Mouse (Mus musculus): ENCODE measurements around the gene Tnf.

Gene Tnf

DNA sequence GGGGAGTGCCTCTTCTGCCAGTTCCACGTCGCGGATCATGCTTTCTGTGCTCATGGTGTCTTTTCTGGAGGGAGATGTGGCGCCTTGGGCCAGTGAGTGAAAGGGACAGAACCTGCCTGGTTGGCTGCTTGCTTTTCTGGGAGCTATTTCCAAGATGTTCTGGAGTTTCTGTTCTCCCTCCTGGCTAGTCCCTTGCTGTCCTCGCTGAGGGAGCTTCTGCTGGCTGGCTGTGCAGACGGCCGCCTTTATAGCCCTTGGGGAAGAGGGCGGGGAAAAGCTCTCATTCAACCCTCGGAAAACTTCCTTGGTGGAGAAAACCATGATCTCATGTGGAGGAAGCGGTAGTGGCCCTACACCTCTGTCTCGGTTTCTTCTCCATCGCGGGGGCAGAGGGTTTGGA is at the start of gene Tnf:
Tnf (minus strand) TSS at position 221 of the 400 bp plus-strand sequence.
- DNase-seq (ENCODE audit: extremely low spot score), result no peak

DNA sequence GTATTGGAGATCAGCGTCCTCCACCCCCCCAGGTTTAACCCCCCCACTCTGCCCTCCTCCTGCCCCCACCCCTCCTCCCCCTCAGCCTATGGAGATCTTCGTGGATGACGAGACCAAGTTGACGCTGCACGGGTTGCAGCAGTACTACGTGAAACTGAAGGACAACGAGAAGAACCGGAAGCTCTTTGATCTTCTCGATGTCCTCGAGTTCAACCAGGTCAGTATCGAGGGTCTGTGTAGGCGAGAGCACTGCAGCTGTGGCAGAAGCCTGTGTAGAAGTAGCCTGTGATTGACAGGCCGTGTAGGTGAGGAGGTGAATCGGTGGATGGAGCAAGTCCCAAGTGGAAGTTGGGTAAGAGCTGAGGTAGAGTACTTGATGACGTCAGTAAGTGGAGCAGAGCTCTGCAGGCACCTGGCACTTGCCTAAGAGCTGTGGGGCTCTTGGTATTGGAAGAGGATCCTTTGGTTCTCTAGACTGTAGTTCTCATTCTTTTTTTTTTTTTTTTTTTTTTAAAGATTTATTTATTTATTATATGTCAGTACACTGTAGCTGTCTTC is 49.4 kb upstream of the Tnf start:
- DNase-seq (ENCODE audit: extremely low spot score), result no peak

DNA sequence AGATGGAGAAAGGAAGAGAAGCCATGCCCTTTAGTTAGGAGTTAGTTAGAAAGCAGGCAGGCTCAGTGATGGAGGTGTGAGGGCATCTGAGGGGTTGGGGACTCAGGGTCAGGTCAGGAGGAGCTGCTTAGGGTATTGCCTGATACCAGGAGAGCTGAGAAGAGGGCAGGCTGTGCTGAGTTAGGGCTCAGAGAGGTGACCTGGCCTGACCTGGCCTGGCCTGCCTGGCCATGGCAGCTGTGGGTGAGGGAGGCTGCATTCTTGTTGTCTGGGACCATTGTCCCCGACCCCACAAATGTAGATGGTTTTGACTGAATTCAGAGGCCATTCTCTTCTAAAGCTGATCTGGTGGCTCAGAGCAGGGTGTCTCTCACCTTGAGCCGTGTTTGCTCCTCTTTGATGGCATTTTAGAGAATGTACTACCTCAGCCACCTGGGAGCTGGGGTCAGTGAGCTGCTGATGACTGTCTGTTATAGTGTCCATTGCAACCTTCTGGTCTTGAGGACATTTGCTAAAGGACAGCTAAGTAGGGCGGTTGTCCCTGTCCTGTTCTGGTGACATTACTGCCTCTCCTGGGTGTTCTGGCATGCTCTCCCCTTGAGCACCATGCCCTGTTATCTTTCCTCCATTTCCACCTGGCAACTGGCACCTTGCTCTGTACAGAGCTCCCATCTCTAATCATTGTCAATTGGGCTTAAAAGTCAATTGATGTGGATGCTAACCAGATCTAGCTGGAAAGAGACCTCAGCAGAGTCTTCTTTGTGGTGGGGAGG is 48.7 kb upstream of the Tnf start:
- no peak for DNase-seq (ENCODE audit: extremely low spot score)

DNA sequence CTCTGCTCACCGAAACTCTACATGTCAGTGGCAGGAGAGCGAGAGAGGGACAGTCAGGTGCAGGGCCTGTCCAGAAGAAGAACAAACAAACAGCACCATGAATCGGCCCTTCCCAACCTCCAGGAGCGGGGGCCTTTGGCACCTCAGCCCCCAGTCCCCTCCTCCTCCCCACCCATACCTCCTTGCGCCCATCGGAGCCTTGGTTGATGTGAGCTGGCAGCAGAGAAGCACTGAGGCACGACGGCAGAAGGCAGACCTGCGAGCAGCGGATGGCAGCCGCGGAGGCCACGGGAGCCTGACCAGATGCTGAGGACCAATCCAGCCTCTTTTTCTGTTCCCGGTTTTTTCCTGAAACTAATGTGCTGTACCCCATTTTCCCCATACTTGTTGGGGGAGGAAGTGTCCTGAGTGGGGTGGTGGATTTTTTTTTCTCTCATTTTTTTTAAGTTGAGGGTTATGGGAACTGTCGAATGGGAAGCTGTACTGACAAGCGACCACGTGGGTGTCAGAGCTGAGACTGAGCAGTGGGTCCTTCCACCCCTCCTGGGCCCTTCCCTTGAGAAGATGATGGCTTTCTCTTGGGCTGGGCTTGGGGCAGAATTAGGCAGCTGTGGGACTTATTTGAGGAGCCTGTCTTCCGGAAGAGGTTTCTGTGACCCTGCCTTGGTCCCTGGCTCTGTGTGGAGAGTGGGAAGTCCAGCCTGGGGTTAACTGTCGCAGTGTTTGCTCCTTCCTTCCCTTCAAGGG is 47.8 kb upstream of the Tnf start:
- no peak for DNase-seq (ENCODE audit: extremely low spot score)

DNA sequence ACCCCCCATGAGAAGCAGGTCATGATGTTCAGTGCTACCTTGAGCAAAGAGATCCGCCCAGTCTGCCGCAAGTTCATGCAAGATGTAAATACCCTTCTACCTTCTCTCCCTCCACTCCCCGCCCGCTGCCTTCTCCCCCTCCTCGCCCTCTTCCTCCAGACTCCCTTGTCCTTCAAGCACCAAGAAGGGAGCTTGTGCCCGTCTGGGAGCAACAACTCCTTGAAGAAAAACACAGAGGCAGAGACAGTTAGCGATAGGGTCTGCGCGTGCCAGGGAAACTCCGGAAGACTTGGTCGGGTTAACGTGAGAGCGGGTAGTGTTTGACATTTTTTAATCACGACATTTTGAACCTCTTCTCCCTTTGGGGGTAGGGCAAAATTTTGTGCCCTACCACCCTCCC is 47.2 kb upstream of the Tnf start:
- no peak for DNase-seq (ENCODE audit: extremely low spot score)

DNA sequence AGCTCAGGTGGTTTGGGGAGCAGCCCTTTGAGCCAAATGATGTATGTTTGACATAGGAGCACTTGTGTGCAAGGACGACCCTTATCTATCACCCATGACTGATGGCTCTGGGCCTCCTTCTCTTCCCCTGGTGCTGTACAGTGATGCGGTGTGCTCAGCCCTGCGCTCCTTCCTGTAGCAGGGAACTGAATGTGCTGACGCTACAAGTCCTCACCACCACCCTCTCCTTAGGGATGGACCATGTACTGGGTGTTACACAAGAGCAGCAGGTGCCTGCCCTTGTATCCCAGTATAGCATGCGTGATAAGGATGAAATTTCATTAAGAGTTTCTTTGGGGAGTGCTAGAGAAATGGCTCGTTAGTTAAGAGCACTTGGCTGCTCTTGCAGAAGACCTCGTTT is 45.3 kb upstream of the Tnf start:
- no peak for DNase-seq (ENCODE audit: extremely low spot score)

DNA sequence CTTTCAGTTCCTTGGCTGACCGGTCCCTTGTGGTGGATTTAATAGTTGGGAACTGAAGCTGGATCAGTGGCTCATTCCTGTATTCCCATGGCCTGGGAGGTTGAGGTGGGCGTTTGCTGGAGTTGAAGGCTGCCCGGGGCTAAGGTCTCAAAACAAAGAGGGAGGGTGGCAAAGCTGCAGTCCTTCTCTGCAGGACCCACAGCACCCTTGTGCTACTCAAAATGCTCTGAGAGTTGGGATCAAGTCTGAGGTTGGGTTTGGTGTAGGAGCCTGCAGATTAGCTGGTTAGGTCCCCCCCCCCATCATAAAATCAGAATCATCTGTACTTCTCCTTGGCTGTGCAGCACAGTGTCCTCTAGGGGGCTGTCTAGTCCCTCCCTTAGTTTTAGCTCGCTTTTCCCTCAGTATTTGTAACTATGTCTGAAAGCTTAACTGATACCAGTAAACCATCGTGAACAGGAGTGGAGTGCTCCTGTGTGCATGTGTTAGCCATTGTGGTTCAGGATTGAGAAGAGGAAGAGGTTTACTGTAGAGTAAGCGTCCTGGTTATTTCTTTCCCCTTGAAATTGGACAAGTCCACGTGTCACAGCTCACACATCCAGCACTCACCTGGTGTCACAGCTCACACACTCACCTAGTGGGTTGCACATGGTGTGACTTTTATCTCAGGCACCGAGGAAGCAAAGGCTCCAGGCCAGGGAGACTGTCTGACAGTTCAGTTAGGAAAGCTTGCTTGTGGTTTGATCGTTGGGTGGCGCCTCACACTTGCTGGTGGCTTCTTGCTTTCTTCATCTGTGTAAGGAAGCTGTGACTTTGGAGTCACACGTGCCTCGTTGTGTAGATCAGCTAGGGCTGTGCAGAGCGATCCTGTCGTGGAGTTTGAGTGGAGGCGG is 44.2 kb upstream of the Tnf start:
- DNase-seq (ENCODE audit: extremely low spot score), result no peak

DNA sequence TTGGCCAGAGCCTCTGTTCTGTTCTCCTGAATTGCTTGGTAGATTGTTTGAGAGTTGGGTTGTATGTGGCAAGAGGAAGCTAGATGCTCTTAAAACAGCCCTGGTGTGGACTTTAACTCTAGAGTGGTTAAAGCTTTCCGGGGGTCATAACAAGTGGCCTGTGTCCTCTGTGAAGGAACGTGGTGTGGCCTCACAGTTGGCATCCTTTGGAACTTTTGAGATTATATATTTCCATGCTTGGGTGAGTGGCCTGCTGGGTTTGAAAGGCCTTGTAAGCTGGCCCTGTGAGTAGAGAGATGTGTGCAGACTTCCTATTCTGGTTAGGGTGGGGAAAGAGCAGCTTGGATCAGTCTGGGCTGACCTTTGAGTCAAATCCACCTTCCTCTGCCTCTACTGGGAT is 43.2 kb upstream of the Tnf start:
- DNase-seq (ENCODE audit: extremely low spot score), result no peak

DNA sequence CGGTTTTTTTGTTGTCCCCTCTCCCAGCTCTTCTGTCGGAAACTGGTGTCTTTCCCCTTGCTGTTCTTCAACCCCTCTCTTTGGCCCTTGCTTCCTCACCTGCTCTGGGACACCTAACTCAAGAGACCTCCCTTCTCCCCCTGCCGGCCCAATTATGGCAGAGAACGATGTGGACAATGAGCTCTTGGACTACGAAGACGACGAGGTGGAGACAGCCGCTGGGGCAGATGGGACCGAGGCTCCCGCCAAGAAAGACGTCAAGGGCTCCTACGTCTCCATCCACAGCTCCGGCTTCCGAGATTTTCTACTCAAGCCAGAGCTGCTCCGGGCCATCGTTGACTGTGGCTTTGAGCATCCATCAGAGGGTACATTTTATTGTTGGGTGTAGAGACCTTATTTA is 41.3 kb upstream of the Tnf start:
- DNase-seq (ENCODE audit: extremely low spot score), result peak; percentile 61

DNA sequence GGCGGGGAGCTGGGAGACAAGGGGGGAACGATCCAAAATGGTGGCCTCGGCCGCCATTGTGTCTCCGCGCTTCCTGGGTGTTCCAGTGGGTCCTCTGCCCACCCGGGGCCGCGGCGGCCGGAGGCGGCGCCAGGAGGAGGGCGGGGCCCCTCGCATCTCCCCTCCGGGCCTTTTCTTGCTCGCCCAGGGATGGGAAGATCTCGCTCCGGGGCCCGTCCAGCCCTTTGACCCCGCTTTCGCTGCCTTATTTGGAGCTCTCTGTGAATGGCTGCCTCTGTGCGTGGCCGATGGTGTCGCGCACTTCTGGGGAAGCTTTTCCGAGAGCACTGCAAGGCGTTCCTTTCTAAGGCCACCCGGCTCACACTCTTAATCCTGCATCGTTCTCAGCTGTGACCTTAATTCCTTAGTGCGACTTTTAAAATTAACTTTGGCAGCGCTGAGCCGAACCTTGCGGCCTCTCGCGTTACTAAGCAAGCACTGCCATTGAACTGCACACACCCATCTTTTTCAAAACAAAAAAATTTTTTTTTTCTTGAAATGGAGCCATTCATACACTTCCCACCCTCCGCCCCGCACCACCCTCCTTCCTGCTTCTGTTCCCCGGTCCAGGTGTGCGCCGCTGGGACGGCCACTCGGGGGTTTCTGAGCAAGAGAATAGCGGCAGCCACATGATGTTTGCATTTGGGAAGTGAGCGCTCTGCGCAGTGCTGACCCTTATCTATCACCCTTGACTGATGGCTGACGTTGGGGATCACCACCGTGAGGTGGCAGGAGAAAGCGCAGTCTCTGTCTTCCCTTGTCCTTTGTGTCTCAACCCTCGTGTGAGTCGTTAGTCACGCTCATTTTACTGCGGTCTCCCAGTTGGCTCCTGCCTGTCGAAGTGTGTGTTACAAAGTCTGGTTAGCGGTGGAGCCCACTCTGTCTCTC is 40.5 kb upstream of the Tnf start:
- DNase-seq (ENCODE audit: extremely low spot score), result peak; percentile 68

DNA sequence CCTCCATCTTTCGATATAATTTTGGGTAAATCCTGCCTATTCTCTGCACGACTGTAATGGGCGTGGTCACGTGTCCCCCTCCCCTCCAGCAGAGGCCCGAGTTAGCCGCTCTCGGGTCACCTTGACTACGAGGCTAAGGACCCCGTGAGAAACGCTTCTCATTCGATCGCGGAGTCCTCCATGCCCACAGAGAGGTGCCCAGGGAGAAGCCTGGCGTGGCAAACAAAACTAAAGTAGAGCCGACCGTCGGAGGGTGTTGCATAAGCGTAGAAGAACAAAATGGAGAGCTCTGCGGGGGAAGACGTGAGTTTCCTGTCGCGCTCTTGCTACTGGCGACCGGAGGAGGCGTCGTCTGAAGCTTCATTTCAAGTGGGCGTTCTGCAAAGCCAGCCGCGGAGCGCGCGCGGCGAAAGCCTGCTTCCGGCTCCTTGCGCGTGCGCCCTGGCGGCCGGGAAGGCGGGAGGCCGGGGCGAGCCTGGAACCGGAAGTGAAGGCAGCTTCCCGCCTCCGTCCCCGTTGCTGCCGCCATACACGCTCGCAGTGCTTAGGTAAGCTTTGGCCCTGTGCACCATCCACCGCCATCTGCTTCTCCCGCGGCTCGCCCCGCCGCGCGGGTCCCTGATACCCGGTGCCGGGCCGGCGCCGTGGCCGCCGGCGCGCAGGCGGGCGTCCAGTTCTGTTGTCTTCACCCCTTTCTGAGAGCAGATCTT is 39.7 kb upstream of the Tnf start, which contains the start of gene Ddx39b:
Ddx39b (plus strand) TSS at position 442 of the 710 bp plus-strand sequence.
- DNase-seq (ENCODE audit: extremely low spot score), result peak; percentile 97

DNA sequence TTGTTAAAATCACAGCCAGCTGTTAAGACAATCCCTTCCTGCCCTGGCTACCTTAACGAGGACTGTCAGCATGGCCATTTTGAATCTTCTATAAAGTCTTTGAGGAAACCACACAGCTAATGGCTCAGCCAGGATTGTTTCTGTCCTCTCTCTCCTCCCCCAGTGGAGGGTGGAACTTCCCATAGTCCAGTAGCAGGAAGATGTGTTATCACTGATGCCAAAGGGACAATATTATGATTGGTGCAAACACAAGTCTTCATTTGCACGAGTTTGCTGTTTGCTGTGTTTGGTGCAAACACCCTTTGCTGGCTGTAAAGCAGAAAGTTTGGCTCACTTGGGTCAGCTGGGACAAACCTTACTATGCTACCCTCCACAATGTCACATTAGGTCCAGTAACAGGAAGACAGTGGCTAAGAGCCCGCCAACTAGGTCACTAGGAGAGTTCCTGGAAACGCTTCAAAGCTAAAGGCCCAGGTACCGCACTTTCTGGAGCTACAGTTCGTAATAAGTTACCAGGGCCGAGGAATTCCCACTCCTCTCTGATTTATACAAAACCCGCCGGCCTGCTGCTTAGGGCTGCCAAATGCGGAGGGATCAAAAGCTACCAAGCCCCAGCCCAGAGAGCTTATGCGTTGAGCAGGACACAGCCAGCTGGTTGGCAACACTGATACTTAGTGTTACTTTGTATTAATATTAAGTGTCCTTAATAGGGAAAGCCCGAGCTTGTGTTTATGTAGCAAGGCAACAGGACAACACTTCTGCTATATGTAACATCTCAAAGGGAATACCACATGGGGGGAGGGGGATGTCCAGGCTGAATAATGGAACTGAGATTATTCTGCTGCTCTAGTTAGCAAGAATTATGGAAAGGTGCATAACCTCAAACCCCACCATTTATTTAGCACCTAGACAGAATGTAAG is 38.8 kb upstream of the Tnf start:
- no peak for DNase-seq (ENCODE audit: extremely low spot score)

DNA sequence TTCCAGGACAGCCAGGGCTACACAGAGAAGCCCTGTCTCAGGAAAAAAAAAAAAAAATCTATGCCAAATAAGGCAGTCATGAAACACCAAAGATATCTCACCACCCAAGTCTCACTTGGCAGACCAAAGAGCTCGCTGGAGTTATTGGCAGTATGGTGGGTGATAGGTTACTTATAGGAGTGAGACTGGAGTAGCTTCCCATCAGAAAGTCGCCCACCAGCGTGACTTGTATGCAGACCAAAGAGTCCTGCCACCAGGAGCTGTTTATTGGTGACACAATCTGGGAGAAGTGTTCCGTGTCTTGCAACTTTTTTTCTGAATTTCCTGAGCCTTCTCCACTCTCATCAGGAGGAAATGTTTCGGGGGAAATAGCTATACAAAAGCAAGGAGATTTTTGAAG is 37.9 kb upstream of the Tnf start:
- no peak for DNase-seq (ENCODE audit: extremely low spot score)

DNA sequence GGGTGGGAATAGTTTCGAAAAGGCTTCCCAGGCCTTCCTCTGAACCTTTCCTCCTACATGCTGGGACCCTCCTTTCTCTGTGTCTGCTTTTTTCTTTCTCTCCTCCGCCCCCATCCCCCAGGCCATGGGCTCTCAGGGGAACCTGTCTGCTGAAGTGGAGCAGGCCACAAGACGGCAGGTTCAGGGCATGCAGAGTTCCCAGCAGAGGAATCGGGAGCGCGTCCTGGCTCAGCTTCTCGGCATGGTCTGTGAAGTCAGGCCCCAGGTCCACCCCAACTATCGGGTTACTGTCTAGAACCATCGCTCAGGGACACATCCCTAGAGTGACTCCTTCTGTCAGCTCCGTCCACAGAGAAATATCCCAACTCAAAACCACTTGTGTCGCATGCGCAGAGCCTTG is 35.7 kb upstream of the Tnf start:
- DNase-seq (ENCODE audit: extremely low spot score), result no peak

DNA sequence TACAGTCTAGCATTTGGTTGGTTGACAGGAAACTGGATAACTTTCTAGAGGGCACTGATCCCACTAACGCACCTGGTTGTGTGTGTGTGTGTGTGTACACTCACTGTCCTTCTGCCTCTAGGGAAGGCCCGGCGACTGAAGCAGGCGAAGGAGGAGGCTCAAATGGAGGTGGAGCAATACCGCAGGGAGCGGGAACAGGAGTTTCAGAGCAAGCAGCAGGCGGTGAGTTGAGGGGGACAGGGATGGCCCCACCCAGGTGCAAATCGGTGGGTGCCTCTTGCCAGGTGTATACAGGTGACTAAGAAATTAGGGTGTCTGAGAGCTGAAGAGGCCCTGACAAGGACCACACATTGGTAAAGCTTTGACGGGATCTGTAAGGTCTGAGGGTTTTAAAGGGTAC is 35.2 kb upstream of the Tnf start:
- no peak for DNase-seq (ENCODE audit: extremely low spot score)

DNA sequence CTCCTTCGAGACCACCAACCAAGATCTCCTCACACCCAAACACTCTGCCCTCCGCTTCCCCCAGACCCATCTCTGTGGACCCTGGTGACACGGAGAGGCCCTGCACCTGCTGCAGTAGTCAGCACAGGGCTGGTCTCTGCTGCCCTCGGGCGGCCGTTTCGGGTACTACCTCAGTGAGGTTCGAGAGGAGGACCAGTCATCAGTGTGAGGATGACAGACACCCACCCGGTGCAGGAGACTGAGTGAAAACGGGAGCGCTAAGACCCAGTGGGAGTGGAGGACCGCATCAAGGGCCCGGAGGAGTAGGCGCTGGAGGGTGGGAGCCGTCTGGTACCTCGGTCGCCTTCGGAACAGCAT is 34.6 kb upstream of the Tnf start:
- DNase-seq (ENCODE audit: extremely low spot score), result peak; percentile 98

DNA sequence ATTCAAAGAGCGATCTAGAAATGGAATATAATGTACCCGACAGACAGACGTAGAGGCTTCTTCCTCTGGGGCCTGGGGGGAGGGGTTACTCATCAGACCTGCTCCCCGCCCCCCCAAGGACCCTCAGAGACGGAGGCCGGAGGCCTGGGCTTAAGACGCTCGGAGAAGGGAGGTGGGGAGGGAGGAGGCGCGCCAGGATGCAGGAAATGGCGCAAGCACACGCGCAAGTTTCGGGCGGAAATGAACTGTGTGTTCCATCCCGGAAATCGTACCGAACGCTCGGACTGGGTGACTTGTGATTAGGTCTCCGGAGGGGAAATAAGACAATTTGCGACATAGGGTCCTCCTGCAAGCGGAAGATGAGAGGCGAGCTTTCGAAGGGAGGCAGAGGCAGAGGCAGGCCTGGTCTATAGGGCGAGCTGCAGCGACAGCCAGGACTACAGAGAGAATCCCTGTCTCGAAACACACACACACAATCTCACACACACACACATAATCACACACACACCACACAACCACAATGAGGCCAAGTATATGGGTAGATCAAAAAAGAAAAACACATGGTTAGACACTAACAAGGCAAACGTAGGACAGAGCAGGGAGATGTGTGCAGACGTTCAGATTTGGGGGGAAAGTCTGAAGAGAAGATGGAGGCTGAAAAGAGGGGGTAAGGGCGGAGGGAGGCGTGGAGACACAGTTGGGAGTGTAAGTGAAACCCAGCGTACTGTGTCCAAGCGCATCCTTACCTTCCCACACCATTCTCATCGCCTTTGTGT is 34.0 kb upstream of the Tnf start, which contains the start of gene Nfkbil1:
Nfkbil1 (minus strand) TSS at position 179 of the 776 bp plus-strand sequence.
- peak; percentile 88 for DNase-seq (ENCODE audit: extremely low spot score)

DNA sequence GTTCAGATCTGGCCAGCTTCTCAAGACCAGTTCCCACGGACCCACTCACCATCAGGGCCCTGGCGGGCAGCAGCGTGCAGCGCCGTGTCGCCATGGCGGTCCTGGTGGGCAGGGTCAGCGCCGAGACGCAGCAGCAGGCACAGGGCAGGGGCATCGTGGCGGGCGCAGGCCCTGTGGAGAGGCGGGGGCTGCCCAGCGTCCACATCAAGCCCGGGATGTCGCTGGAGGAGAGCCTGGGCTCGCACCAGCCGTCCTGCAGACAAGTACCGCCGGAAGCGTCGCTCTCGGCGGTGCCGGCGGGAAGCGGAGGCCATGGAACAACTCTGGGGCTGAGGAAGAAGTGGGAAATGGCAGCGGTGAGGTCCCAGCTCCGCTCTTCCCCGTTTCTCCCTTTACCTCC is 33.1 kb upstream of the Tnf start:
- DNase-seq (ENCODE audit: extremely low spot score), result peak; percentile 71

Measured in embryo, embryonic 9.5 days (tissue).